Mouse (Mus musculus) central nervous system, embryonic 18 days (tissue): ENCODE data around the gene Fbxo48. TPM values are rescaled to one million over a fixed set of nuclear protein-coding genes. Genes with fewer than 3 reads are reported as not detected.

ENCODE experiments used
- polyA plus RNA-seq: library from polyadenylated mRNA; depleted of rRNA; stranded (reverse); fragments of >200 nt; gene quantifications from 2 replicates; pipeline ENCODE4 v1.2.3, GENCODE M21; 2012; rRNA removed

The Fbxo48 gene
- polyA plus RNA-seq: 1.5 and 1.6 TPM in 2 replicates

DNA sequence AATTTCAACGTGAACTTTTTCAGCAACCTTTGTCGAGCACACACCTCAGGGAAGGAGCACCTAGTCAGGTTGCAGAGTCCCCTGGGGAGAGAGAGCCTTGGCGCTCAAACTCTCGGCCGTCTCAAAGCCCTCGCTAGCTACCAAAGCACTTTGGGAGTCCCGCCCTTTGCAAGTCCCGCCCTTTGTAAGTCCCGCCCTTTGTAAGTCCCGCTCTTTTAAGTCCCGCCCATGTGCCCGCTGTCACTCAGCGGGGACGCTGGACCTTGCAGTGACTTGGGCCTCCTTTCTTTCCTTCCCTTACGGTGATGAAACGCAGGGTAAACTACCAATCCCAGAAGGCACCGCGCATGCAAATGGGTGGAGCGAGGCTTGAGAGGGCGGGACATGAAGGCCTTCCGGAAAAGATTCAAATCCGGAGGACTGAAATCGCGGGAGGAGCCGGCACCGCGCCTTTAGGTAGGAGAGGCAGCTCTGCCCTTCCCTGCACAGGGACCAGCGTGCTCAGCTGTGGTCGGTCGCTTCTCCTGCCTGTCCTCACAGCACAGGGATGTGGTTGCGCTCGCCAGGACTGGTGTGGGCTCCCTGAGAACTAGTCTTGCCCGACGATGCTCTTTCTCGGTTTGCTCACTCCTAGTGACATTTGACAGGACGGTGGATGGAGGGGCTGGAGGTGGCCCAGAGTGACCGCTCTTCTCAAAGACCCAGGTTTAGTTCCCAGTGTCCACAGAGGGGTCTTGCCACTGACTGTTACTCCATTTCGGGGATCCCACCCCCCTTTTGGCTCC lies at the start of gene Fbxo48:
TSS of gene Fbxo48 (plus strand) at position 400 of the 785 bp plus-strand sequence.

Other genes with a start within 250 kb of the Fbxo48 start
- gene Egfr, start 199.2 kb upstream of the Fbxo48 start, polyA plus RNA-seq: 5.2 and 6.4 TPM in 2 replicates
- 219 and 220 TPM in 2 replicates for gene Cnrip1, start 100.2 kb downstream of the Fbxo48 start, polyA plus RNA-seq
- 4.1 and 4.4 TPM in 2 replicates for gene Plek, start 101.0 kb downstream of the Fbxo48 start, polyA plus RNA-seq
- gene Ppp3r1, start 207.9 kb downstream of the Fbxo48 start, polyA plus RNA-seq: 154 TPM in 2 replicates
- 9.3 and 10.4 TPM in 2 replicates for gene Wdr92, start 230.7 kb downstream of the Fbxo48 start, polyA plus RNA-seq